ENCODE assay signal across 24 mouse cellular contexts in the genomic region with DNA sequence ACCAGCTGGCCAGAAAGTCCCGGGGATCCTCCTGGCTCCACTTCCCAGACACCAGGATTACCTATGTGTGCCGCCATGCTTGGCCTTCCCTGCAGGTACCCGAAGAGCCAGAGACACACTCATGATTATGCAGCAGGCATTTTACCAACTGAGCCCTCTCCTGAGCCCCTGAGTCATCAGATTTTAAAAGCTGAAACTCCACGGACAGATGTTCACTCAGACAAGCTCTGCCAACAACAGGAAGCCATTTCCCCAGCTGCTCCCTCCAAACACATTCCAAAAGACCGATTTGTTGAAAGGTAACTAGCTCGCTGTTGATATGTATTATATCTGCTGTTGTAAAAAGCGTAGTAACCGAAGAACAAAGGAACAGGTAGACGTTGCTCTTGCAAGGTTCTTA.
DNase-seq lines count a peak whose midpoint lies in the region; ATAC-seq and TF ChIP-seq lines count a peak whose summit lies in the region.
"Had no signal": no experiment of that assay in that cellular context is flagged by ENCODE, and none has a peak within 500 bp of the region (broad histone marks: within the 10 kb centered on the region; RNA-seq: fewer than 3 reads in every experiment).

No protein-coding gene starts in this region.

- WGBS in embryonic facial prominence, embryonic 14.5 days, result 37% methylated on average over 9 of the region's 9 CpGs
- 73% methylated on average over 9 of the region's 9 CpGs for WGBS in embryonic facial prominence, embryonic 10.5 days
- WGBS in hindbrain, embryonic 14.5 days, result 64% methylated on average over 9 of the region's 9 CpGs
- 76% methylated on average over 9 of the region's 9 CpGs for WGBS in hindbrain, embryonic 11.5 days
- 46% methylated on average over 9 of the region's 9 CpGs for WGBS in limb, embryonic 14.5 days
- whole genome bisulfite sequencing in limb, embryonic 10.5 days, result 86% methylated on average over 9 of the region's 9 CpGs

- no peak for ATAC-seq in embryonic facial prominence, embryonic 14.5 days (ENCODE audit: low read depth)
- ATAC-seq in hindbrain, embryonic 14.5 days (ENCODE audit: low FRiP score), result no peak
- no peak for ATAC-seq in hindbrain, embryonic 11.5 days (ENCODE audit: low FRiP score)
- ATAC-seq in limb, embryonic 14.5 days (ENCODE audit: low FRiP score, low read depth), result no peak
- ATAC-seq: activated CD4-positive, CD25-positive, alpha-beta regulatory T cell, adult 4 months; CD4-positive, CD25-positive, alpha-beta regulatory T cell, adult 4 months; intestine, embryonic 16.5 days had no signal

- no peak for TF ChIP-seq POLR2A in limb, embryonic 14.5 days (IDR thresholded peaks at IDR 0.05; ENCODE audit: borderline replicate concordance, extremely low read depth, insufficient read depth, insufficient read length)

- no peaks in the 10 kb centered on the region for H3K36me3 ChIP-seq in embryonic facial prominence, embryonic 14.5 days (ENCODE audit: control insufficient read depth, insufficient read depth, low read length)
- H3K36me3 ChIP-seq in embryonic facial prominence, embryonic 10.5 days (replicated peaks), result no peaks in the 10 kb centered on the region
- no peaks in the 10 kb centered on the region for H3K36me3 ChIP-seq in hindbrain, embryonic 14.5 days (replicated peaks; ENCODE audit: control insufficient read depth, insufficient read depth)
- no peaks in the 10 kb centered on the region for H3K36me3 ChIP-seq in hindbrain, embryonic 11.5 days (ENCODE audit: control insufficient read depth, insufficient read depth, low read length)
- no peaks in the 10 kb centered on the region for H3K36me3 ChIP-seq in limb, embryonic 14.5 days (ENCODE audit: control insufficient read depth, insufficient read depth, low read length)
- H3K36me3 ChIP-seq in limb, embryonic 10.5 days, result no peaks in the 10 kb centered on the region
- H3K36me3 ChIP-seq: G1E; heart, embryonic 15.5 days had no signal

- no peaks in the 10 kb centered on the region; the same call in 1 of the 2 replicates for H3K4me1 ChIP-seq in embryonic facial prominence, embryonic 14.5 days (ENCODE audit: control insufficient read depth, insufficient read depth, low read length)
- H3K4me1 ChIP-seq in embryonic facial prominence, embryonic 10.5 days, result peaks cover 12% of the 10 kb centered on the region
- H3K4me1 ChIP-seq in hindbrain, embryonic 14.5 days (replicated peaks; ENCODE audit: control insufficient read depth, insufficient read depth, low read length), result peaks cover 10% of the 10 kb centered on the region
- H3K4me1 ChIP-seq in hindbrain, embryonic 11.5 days (replicated peaks; ENCODE audit: control insufficient read depth, insufficient read depth, low read length), result 0 out of 2 replicates have a peak, but pooled peaks cover 2% of the 10 kb centered on the region
- no peaks in the 10 kb centered on the region for H3K4me1 ChIP-seq in limb, embryonic 14.5 days (ENCODE audit: control insufficient read depth, insufficient read depth, low read length)
- H3K4me1 ChIP-seq in limb, embryonic 10.5 days, result peaks cover 8% of the 10 kb centered on the region
- H3K4me1 ChIP-seq: heart, embryonic 15.5 days had no signal

- peak; percentile 46 for DNase-seq in embryonic facial prominence, embryonic 14.5 days (ENCODE audit: low spot score)
- no peak for DNase-seq in embryonic facial prominence, embryonic 10.5 days (ENCODE audit: low spot score)
- no peak for DNase-seq in hindbrain, embryonic 14.5 days (ENCODE audit: low spot score)
- no peak for DNase-seq in hindbrain, embryonic 11.5 days (ENCODE audit: low spot score)
- peak; percentile 35 for DNase-seq in limb, embryonic 14.5 days (ENCODE audit: low spot score)
- DNase-seq in limb, embryonic 10.5 days (ENCODE audit: low spot score), result no peak
- peak; percentile 6 for DNase-seq in 3T3-L1 (ENCODE audit: low read depth, low spot score)
- DNase-seq in lung, postnatal 10 days, result no peak
- DNase-seq: adrenal gland, postnatal 14 days; cerebellum, adult 11-12 months; cerebellum, postnatal 36 days; gastrocnemius, postnatal 10 days; heart, postnatal 4 days; kidney, postnatal 36 days; lung, adult 2 months; lung, postnatal 36 days had no signal

- no peak overlapping the region for H3K4me2 ChIP-seq in embryonic facial prominence, embryonic 14.5 days (ENCODE audit: low read depth, low read length)
- no peak overlapping the region for H3K4me2 ChIP-seq in hindbrain, embryonic 14.5 days (replicated peaks)
- no peak overlapping the region for H3K4me2 ChIP-seq in hindbrain, embryonic 11.5 days (replicated peaks; ENCODE audit: low read depth, low read length)
- no peak overlapping the region for H3K4me2 ChIP-seq in limb, embryonic 14.5 days (replicated peaks; ENCODE audit: low read depth, low read length, severe bottlenecking)
- H3K4me2 ChIP-seq: heart, embryonic 15.5 days; liver, embryonic 11.5 days had no signal

- H3K9ac ChIP-seq in embryonic facial prominence, embryonic 14.5 days (ENCODE audit: low read depth, low read length), result no peak overlapping the region
- no peak overlapping the region for H3K9ac ChIP-seq in hindbrain, embryonic 14.5 days
- H3K9ac ChIP-seq in hindbrain, embryonic 11.5 days (ENCODE audit: low read depth, low read length), result no peak overlapping the region
- no peak overlapping the region for H3K9ac ChIP-seq in limb, embryonic 14.5 days (ENCODE audit: low read depth, low read length, severe bottlenecking)
- H3K9ac ChIP-seq: heart, embryonic 15.5 days had no signal

- H3K27me3 ChIP-seq in embryonic facial prominence, embryonic 14.5 days (replicated peaks; ENCODE audit: control insufficient read depth, insufficient read depth, low read length), result no peaks in the 10 kb centered on the region
- H3K27me3 ChIP-seq in embryonic facial prominence, embryonic 10.5 days (replicated peaks; ENCODE audit: low read depth, poor library complexity, severe bottlenecking), result no peaks in the 10 kb centered on the region
- H3K27me3 ChIP-seq in hindbrain, embryonic 14.5 days (ENCODE audit: control insufficient read depth, insufficient read depth, low read length), result no peaks in the 10 kb centered on the region
- no peaks in the 10 kb centered on the region for H3K27me3 ChIP-seq in hindbrain, embryonic 11.5 days (ENCODE audit: control insufficient read depth, insufficient read depth, low read length)
- no peaks in the 10 kb centered on the region for H3K27me3 ChIP-seq in limb, embryonic 14.5 days (ENCODE audit: control insufficient read depth, insufficient read depth, low read length)
- H3K27me3 ChIP-seq in limb, embryonic 10.5 days (ENCODE audit: low read depth, poor library complexity, severe bottlenecking), result no peaks in the 10 kb centered on the region
- H3K27me3 ChIP-seq: heart, embryonic 15.5 days had no signal

- H3K27ac ChIP-seq in embryonic facial prominence, embryonic 14.5 days (replicated peaks; ENCODE audit: low read depth, low read length), result no peak overlapping the region
- H3K27ac ChIP-seq in embryonic facial prominence, embryonic 10.5 days (replicated peaks), result no peak overlapping the region
- H3K27ac ChIP-seq in hindbrain, embryonic 14.5 days, result peak overlapping the region; percentile 4; the same call in 1 of the 2 replicates
- no peak overlapping the region for H3K27ac ChIP-seq in hindbrain, embryonic 11.5 days (ENCODE audit: low read depth, low read length)
- no peak overlapping the region for H3K27ac ChIP-seq in limb, embryonic 14.5 days (replicated peaks; ENCODE audit: low read depth, low read length)
- H3K27ac ChIP-seq in limb, embryonic 10.5 days, result no peak overlapping the region
- H3K27ac ChIP-seq: heart, embryonic 15.5 days had no signal

- H3K9me3 ChIP-seq in embryonic facial prominence, embryonic 14.5 days (ENCODE audit: control insufficient read depth, low read length), result no peaks in the 10 kb centered on the region
- no peaks in the 10 kb centered on the region for H3K9me3 ChIP-seq in embryonic facial prominence, embryonic 10.5 days
- no peaks in the 10 kb centered on the region for H3K9me3 ChIP-seq in hindbrain, embryonic 14.5 days (ENCODE audit: control insufficient read depth, low read length)
- no peaks in the 10 kb centered on the region for H3K9me3 ChIP-seq in hindbrain, embryonic 11.5 days (ENCODE audit: control insufficient read depth, low read length)
- no peaks in the 10 kb centered on the region for H3K9me3 ChIP-seq in limb, embryonic 14.5 days (ENCODE audit: control insufficient read depth, low read length)
- H3K9me3 ChIP-seq in limb, embryonic 10.5 days (replicated peaks), result no peaks in the 10 kb centered on the region
- H3K9me3 ChIP-seq: heart, embryonic 15.5 days had no signal

- H3K4me3 ChIP-seq in embryonic facial prominence, embryonic 14.5 days (ENCODE audit: low read depth, low read length), result no peak overlapping the region
- H3K4me3 ChIP-seq in embryonic facial prominence, embryonic 10.5 days, result no peak overlapping the region
- no peak overlapping the region for H3K4me3 ChIP-seq in hindbrain, embryonic 14.5 days (replicated peaks; ENCODE audit: low read length)
- no peak overlapping the region for H3K4me3 ChIP-seq in hindbrain, embryonic 11.5 days (ENCODE audit: low read depth, low read length)
- H3K4me3 ChIP-seq in limb, embryonic 14.5 days (replicated peaks; ENCODE audit: low read length), result no peak overlapping the region
- H3K4me3 ChIP-seq in limb, embryonic 10.5 days, result no peak overlapping the region
- H3K4me3 ChIP-seq: erythroblast, embryonic 14.5 days; heart, embryonic 15.5 days; myocyte had no signal

Comparison
In these comparisons a context has a peak if more than half of its experiments do, and no peak if none do; other contexts are left out.
1. DNase-seq: peak in embryonic facial prominence, embryonic 14.5 days (single experiment), limb, embryonic 14.5 days (single experiment) and 3T3-L1 (single experiment); none in embryonic facial prominence, embryonic 10.5 days (single experiment), hindbrain, embryonic 14.5 days (single experiment), hindbrain, embryonic 11.5 days (single experiment), limb, embryonic 10.5 days (single experiment) and lung, postnatal 10 days (single experiment).